Mouse (Mus musculus): ENCODE results near the gene Tm2d3. TPM values are rescaled to one million over a fixed set of nuclear protein-coding genes. Genes with fewer than 3 reads are reported as not detected.

Tm2d3 gene
- 125 and 157 TPM in 2 replicates for polyA plus RNA-seq (2021; fragmentation: Nextera tagmentation)
- long read RNA-seq, experiment 1, transcript Tm2d3-201 (5 exons, 908 nt): major isoform, 33 of 52 reads
- long read RNA-seq, experiment 1, transcript Tm2d3-203 (6 exons, 1,003 nt): minor isoform, 7 of 52 reads
- long read RNA-seq, experiment 1, partial matches to known transcripts: 6 of 52 reads
- long read RNA-seq, experiment 1, other reads (novel, unspliced or antisense): 6 of 52 reads
- long read RNA-seq, experiment 2, transcript Tm2d3-201 (5 exons, 908 nt): major isoform, 115 of 134 reads
- long read RNA-seq, experiment 2, transcript Tm2d3-203 (6 exons, 1,003 nt): minor isoform, 10 of 134 reads
- long read RNA-seq, experiment 2, partial matches to known transcripts: 3 of 134 reads
- long read RNA-seq, experiment 2, other reads (novel, unspliced or antisense): 5 of 134 reads

DNA sequence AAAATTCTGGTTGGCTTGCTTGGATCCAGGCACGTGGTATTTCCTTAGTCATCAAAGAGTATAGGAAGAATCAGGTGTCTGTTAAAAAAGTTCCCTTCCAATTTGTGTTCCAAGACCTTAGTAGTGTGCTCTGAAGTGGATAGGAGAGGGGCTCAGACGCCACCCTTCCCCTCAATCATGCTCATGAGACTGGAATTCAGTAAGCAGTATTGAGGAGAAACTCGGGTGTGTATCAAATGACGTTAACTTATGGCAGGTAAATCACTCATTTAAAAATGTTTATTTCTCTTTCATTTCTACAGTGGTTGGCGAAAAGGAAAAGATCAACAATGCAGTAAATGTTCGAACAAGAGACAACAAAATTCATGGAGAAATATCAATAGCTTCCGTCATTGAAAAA, at the start of gene Tm2d3:
Gene Tm2d3, plus strand, starts transcription at position 301 of the 400 bp plus-strand sequence.

DNA sequence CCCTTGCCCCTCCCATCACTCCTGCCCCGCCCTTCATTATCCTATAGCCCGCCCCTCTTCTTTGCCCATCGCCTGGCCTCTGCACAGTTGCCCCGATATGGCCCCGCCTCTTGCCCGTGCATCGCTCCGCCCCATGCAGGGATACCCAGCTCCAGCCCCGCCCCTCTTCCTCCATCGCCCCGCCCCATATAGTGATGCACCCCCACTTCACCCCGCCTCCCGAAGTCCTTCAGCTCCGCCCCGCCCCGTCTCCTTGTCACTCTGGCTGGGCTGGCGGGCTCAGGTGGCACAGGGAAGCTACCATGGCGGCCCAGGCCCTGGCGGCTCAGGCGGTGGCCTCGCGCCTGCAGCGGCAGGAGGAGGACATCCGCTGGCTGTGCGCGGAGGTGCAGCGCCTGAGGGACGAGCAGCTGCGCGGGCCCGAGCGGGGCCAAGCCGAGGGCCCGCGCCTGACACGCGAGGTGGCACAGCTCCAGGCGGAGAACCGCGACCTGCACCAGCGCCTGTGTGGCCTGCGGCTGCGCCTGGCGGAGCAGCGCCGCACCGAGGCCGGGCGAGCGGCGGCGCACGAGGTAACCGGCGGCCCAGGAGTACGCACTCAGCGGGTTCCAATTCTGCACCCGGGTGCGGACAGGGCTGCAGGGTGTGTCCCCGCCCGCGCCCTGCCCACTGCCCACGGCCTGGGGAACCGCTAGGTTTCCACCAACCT, 46.2 kb upstream of the Tm2d3 start, which contains the start of gene Tarsl2:
Gene Tarsl2, plus strand, starts transcription at position 256 of the 709 bp plus-strand sequence.

Other genes starting within 250 kb of the Tm2d3 start
- gene Tjp1, start 163.4 kb upstream of the Tm2d3 start, polyA plus RNA-seq (2021; fragmentation: Nextera tagmentation): 7.5 and 15.3 TPM in 2 replicates
- 8.4 and 17.1 TPM in 2 replicates for gene Tarsl2, start 46.3 kb upstream of the Tm2d3 start, polyA plus RNA-seq (2021; fragmentation: Nextera tagmentation)
- gene Pcsk6, start 170.6 kb downstream of the Tm2d3 start, polyA plus RNA-seq (2021; fragmentation: Nextera tagmentation): 2.7 and 5.4 TPM in 2 replicates